In the genomic region with DNA sequence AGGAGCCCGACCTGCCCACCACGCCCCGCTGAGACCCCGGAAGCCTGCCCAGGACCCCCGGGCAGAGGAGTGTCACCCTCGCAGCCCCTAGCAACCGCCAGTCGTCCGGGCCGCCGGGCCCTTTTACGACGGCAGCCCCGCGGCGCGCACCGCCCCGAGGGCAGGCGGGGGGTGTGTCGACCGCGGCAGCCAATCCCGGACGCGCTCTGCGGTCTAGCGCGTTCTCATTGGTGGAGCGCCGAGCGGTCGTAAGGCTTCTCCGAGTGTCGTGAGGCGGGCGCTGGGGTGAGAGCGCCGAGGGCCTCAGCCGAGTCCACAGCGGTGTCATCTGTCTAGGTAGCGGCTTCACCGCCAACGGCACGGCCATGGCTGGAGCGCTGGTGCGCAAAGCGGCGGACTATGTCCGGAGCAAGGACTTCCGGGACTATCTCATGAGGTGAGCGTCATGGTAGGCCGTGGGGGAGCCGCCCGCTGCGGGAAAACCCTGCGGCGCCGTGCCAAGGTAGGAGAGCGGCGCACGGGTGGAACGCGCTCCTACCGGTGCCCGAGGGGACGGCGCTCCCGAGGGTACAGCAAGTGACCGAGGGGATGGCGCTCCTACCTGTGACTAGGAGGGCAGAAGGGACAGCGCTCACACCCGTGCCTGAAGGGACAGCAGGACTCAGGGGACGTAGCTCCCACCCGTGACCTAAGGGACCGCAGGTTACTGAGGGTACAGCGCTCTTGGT, we compare ENCODE assay signal across 7 mouse cellular contexts. TPM values are rescaled to one million over a fixed set of nuclear protein-coding genes. Genes with fewer than 3 reads are reported as not detected.
DNase-seq lines count a peak whose midpoint lies in the region; ATAC-seq lines count a peak whose summit lies in the region.

No protein-coding gene starts in this region.

- H3K27ac ChIP-seq in intestine, embryonic 15.5 days, result peak overlapping the region; percentile 96
- H3K27ac ChIP-seq in midbrain, embryonic 10.5 days (replicated peaks), result peak overlapping the region; percentile 92

- intact Hi-C loops in left cerebral cortex, postnatal 25 days (cut with DNase I), result loop anchor here (1.0 kb wide), 1 partner anchor 85 kb away; no protein-coding TSS in a partner anchor

- H3K36me3 ChIP-seq in intestine, embryonic 15.5 days, result no peaks in the 10 kb centered on the region
- H3K36me3 ChIP-seq in midbrain, embryonic 10.5 days, result no peaks in the 10 kb centered on the region

- peaks cover 5% of the 10 kb centered on the region for H3K4me1 ChIP-seq in intestine, embryonic 15.5 days (replicated peaks)
- H3K4me1 ChIP-seq in midbrain, embryonic 10.5 days, result peaks cover 26% of the 10 kb centered on the region

- H3K9me3 ChIP-seq in intestine, embryonic 15.5 days, result no peaks in the 10 kb centered on the region
- H3K9me3 ChIP-seq in midbrain, embryonic 10.5 days (replicated peaks), result no peaks in the 10 kb centered on the region

- peak; percentile 98 for ATAC-seq in intestine, embryonic 15.5 days

- no peaks in the 10 kb centered on the region for H3K27me3 ChIP-seq in intestine, embryonic 15.5 days (replicated peaks)
- peaks cover 21% of the 10 kb centered on the region for H3K27me3 ChIP-seq in midbrain, embryonic 10.5 days (ENCODE audit: low read depth, poor library complexity, severe bottlenecking)

- H3K9ac ChIP-seq in intestine, embryonic 15.5 days, result peak overlapping the region; percentile 79

- H3K4me3 ChIP-seq in intestine, embryonic 15.5 days (replicated peaks), result peak overlapping the region; percentile 78
- peak overlapping the region; percentile 87 for H3K4me3 ChIP-seq in midbrain, embryonic 10.5 days

- H3K4me2 ChIP-seq in intestine, embryonic 15.5 days (replicated peaks), result peak overlapping the region; percentile 97

- peak; percentile 98 for DNase-seq in adrenal gland, adult (ENCODE audit: inconsistent age in 2 of 2, low spot score in 1 of 2)
- DNase-seq in embryo, embryonic 10.5 days (ENCODE audit: low spot score), result peak; percentile 96
- peak; percentile 98 for DNase-seq in gastrocnemius, postnatal 25 days
- peak; percentile 97 for DNase-seq in left cerebral cortex, postnatal 25 days (ENCODE audit: low spot score in 2 of 2)
- DNase-seq in midbrain, embryonic 10.5 days (ENCODE audit: low spot score), result peak; percentile 95
- DNase-seq in right cerebral cortex, postnatal 4 days, result peak; percentile 92

- under 1% methylated on average over 77 of the region's 77 CpGs for WGBS in intestine, embryonic 15.5 days
- WGBS in midbrain, embryonic 10.5 days, result under 1% methylated on average over 77 of the region's 77 CpGs

RNA-seq across cellular contexts. Expression of gene Mpc1, which starts 1.0 kb away (rescaled TPM):
- total RNA-seq in gastrocnemius, postnatal 25 days (2021), result 100 to 1,000 TPM; 407 to 421 TPM
- 192 and 199 TPM in 2 replicates for polyA plus RNA-seq in intestine, embryonic 15.5 days (2015; fragmentation: Nextera tagmentation; extraction: Ambion mirVana)
- total RNA-seq in left cerebral cortex, postnatal 25 days (2021), result 100 to 1,000 TPM; 183 to 190 TPM
- polyA plus RNA-seq in midbrain, embryonic 10.5 days (2016; fragmentation: Nextera tagmentation; extraction: Ambion mirVana), result 77.0 and 90.5 TPM in 2 replicates

RNA-seq across cellular contexts. Expression of gene Sft2d1, which starts 27.2 kb away (rescaled TPM):
- 1 to 10 TPM; 6.8 to 8.0 TPM for total RNA-seq in gastrocnemius, postnatal 25 days (2021)
- 78.7 and 79.0 TPM in 2 replicates for polyA plus RNA-seq in intestine, embryonic 15.5 days (2015; fragmentation: Nextera tagmentation; extraction: Ambion mirVana)
- total RNA-seq in left cerebral cortex, postnatal 25 days (2021), result 10 to 100 TPM; 57.1 to 64.1 TPM
- 67.1 and 81.1 TPM in 2 replicates for polyA plus RNA-seq in midbrain, embryonic 10.5 days (2016; fragmentation: Nextera tagmentation; extraction: Ambion mirVana)

RNA-seq across cellular contexts. Expression of gene Ccr6, which starts 47.8 kb away (rescaled TPM):
- not detected for total RNA-seq in gastrocnemius, postnatal 25 days (2021)
- polyA plus RNA-seq in intestine, embryonic 15.5 days (2015; fragmentation: Nextera tagmentation; extraction: Ambion mirVana), result 0.50 and 0.86 TPM in 2 replicates
- not detected for total RNA-seq in left cerebral cortex, postnatal 25 days (2021)
- not detected in 2 replicates for polyA plus RNA-seq in midbrain, embryonic 10.5 days (2016; fragmentation: Nextera tagmentation; extraction: Ambion mirVana)

RNA-seq across cellular contexts. Expression of gene Prr18, which starts 53.6 kb away (rescaled TPM):
- total RNA-seq in gastrocnemius, postnatal 25 days (2021), result under 1 TPM; 0.08 to 0.10 TPM
- polyA plus RNA-seq in intestine, embryonic 15.5 days (2015; fragmentation: Nextera tagmentation; extraction: Ambion mirVana), result 0.39 and 0.61 TPM in 2 replicates
- 10 to 100 TPM; 12.2 to 15.7 TPM for total RNA-seq in left cerebral cortex, postnatal 25 days (2021)
- polyA plus RNA-seq in midbrain, embryonic 10.5 days (2016; fragmentation: Nextera tagmentation; extraction: Ambion mirVana), result 0.73 and 0.86 TPM in 2 replicates

Comparison
In these comparisons a context has a peak if more than half of its experiments do, and no peak if none do; other contexts are left out.
1. Peak in every context shown above with its lines: DNase-seq, ATAC-seq, H3K4me3 ChIP-seq and H3K27ac ChIP-seq.
2. RNA of gene Sft2d1, which starts 27.2 kb away (total RNA-seq): 57.1 to 64.1 TPM in left cerebral cortex, postnatal 25 days; 6.8 to 8.0 TPM in gastrocnemius, postnatal 25 days; every median in the first group is over 4 times any median in the second.